Mouse (Mus musculus) CH12.LX (cell line): ENCODE measurements at regions not wholly inside any gene's neighbourhood (a gene's known extent, or its start where the extent isn't known, plus 50 kb on each side); places are given as distances from the start of the nearest gene placed in this dataset.

Source experiments
- DNase-seq: peaks from one replicate; pipeline ENCODE4 v3.0.0-alpha.2; 2013; ENCODE audit errors: extremely low read depth
- H3K27ac ChIP-seq: 2 replicates; pipeline ENCODE4 v1.5.1; 2012; ENCODE audit warnings: low read depth, mild to moderate bottlenecking, control low read depth, moderate library complexity; ENCODE audit not compliant: insufficient read depth
- H3K27me3 ChIP-seq: replicated peaks from 2 replicates; pipeline ENCODE3; 2012; ENCODE audit warnings: inconsistent platforms
- H3K36me3 ChIP-seq, 2 experiments: replicated peaks in 1 of 2; 2 replicates each; pipeline versions ENCODE3 to v1.6.1; 2012; ENCODE audit warnings: inconsistent platforms in 1 of 2, low read length in 1 of 2, mild to moderate bottlenecking in 1 of 2, mixed read lengths in 1 of 2, moderate library complexity in 1 of 2; ENCODE audit not compliant: control insufficient read depth in 1 of 2, insufficient read depth in 1 of 2
- H3K4me1 ChIP-seq, 2 experiments: 2 replicates each; pipeline ENCODE4 v1.6.1; 2012; ENCODE audit warnings: inconsistent platforms in 1 of 2, moderate library complexity in 1 of 2; ENCODE audit not compliant: insufficient read depth in 2 of 2, control insufficient read depth in 1 of 2
- H3K4me2 ChIP-seq: 2 replicates; pipeline ENCODE4 v1.6.1; 2012; ENCODE audit warnings: low read depth, mild to moderate bottlenecking, control low read depth; ENCODE audit not compliant: poor library complexity, insufficient read depth, severe bottlenecking
- H3K4me3 ChIP-seq, 3 experiments: fragments of 150-350 bp in 1 of 3; sonication (generic) in 1 of 3; replicated peaks in 1 of 3; 2 replicates each; pipeline versions ENCODE3 to v1.5.1; 2011 to 2012; ENCODE audit warnings: low read depth in 2 of 3, low read length in 2 of 3, mild to moderate bottlenecking in 2 of 3, moderate library complexity in 2 of 3, control low read depth in 1 of 3, improper control_type of control experiment in 1 of 3, inconsistent platforms in 1 of 3, mixed read lengths in 1 of 3; ENCODE audit not compliant: poor library complexity in 1 of 3
- H3K79me2 ChIP-seq: replicated peaks from 2 replicates; pipeline ENCODE4 v1.6.1; 2012; ENCODE audit warnings: mild to moderate bottlenecking, moderate library complexity; ENCODE audit not compliant: control insufficient read depth, poor library complexity, insufficient read depth, severe bottlenecking; ENCODE audit errors: extremely low read depth
- H3K9ac ChIP-seq: 2 replicates; pipeline ENCODE4 v1.6.1; 2012; ENCODE audit warnings: low read depth, mild to moderate bottlenecking, control low read depth, moderate library complexity; ENCODE audit not compliant: insufficient read depth
- H3K9me3 ChIP-seq: replicated peaks from 2 replicates; pipeline ENCODE3; 2012; ENCODE audit warnings: low read length, inconsistent platforms, mixed read lengths
- CHD2 ChIP-seq: IDR thresholded peaks from 2 replicates; pipeline ENCODE4 v1.6.1; 2011; ENCODE audit warnings: low read length, improper control_type of control experiment
- CTCF ChIP-seq, 2 experiments: IDR thresholded peaks in 1 of 2; conservative IDR thresholded peaks in 1 of 2; 2 replicates each; pipeline ENCODE4 v1.5.1; 2011 to 2012; ENCODE audit warnings: low read depth in 2 of 2, low read length in 2 of 2, improper control_type of control experiment in 1 of 2, inconsistent platforms in 1 of 2, mild to moderate bottlenecking in 1 of 2, moderate library complexity in 1 of 2
- E2F4 ChIP-seq: IDR thresholded peaks from 2 replicates; pipeline ENCODE4 v1.6.1; 2011; ENCODE audit warnings: low read depth, low read length, improper control_type of control experiment; ENCODE audit not compliant: insufficient replicate concordance
- ELF1 ChIP-seq: IDR thresholded peaks from 2 replicates; pipeline ENCODE4 v1.6.1; 2014; ENCODE audit warnings: low read depth, mild to moderate bottlenecking, inconsistent platforms, low read length, improper control_type of control experiment
- EP300 ChIP-seq: IDR thresholded peaks from 2 replicates; pipeline ENCODE4 v1.6.1; 2011; ENCODE audit warnings: low read length, improper control_type of control experiment
- GABPA ChIP-seq: IDR thresholded peaks from 2 replicates; pipeline ENCODE4 v1.6.1; 2012; ENCODE audit warnings: low read depth, low read length, improper control_type of control experiment, inconsistent platforms; ENCODE audit not compliant: insufficient replicate concordance
- HCFC1 ChIP-seq: IDR thresholded peaks from 2 replicates; pipeline ENCODE4 v1.6.1; 2012; ENCODE audit warnings: low read depth, mild to moderate bottlenecking, inconsistent platforms, low read length, improper control_type of control experiment
- IRF4 ChIP-seq: IDR thresholded peaks from 2 replicates; pipeline ENCODE4 v1.6.1; 2014; ENCODE audit warnings: low read depth, mild to moderate bottlenecking, inconsistent platforms, low read length, improper control_type of control experiment
- JUN ChIP-seq: IDR thresholded peaks from 2 replicates; pipeline ENCODE4 v1.6.1; 2011; ENCODE audit warnings: low read depth, mild to moderate bottlenecking, low read length, improper control_type of control experiment, moderate library complexity; ENCODE audit not compliant: insufficient read depth
- JUND ChIP-seq: conservative IDR thresholded peaks from 2 replicates; pipeline ENCODE4 v1.6.1; 2011; ENCODE audit warnings: low read depth, low read length, improper control_type of control experiment
- KAT2A ChIP-seq: IDR thresholded peaks from 2 replicates; pipeline ENCODE4 v1.6.1; 2012; ENCODE audit warnings: low read length, improper control_type of control experiment, inconsistent platforms; ENCODE audit not compliant: insufficient replicate concordance
- MAFK ChIP-seq: IDR thresholded peaks from 2 replicates; pipeline ENCODE4 v1.6.1; 2011; ENCODE audit warnings: low read length, improper control_type of control experiment; ENCODE audit not compliant: insufficient replicate concordance
- MAX ChIP-seq: IDR thresholded peaks from 2 replicates; pipeline ENCODE4 v1.6.1; 2011; ENCODE audit warnings: low read length, improper control_type of control experiment
- PAX5 ChIP-seq: IDR thresholded peaks from 2 replicates; pipeline ENCODE4 v1.6.1; 2012; ENCODE audit warnings: low read length, inconsistent platforms, mixed read lengths
- POLR2A ChIP-seq: IDR thresholded peaks from 2 replicates; pipeline ENCODE4 v1.6.1; 2011; ENCODE audit warnings: low read depth, mild to moderate bottlenecking, improper control_type of control experiment, low read length
- POLR2AphosphoS2 ChIP-seq: IDR thresholded peaks from 2 replicates; pipeline ENCODE4 v1.6.1; 2011; ENCODE audit warnings: low read depth, low read length, improper control_type of control experiment
- RAD21 ChIP-seq: IDR thresholded peaks from 2 replicates; pipeline ENCODE4 v1.6.1; 2011; ENCODE audit warnings: low read depth, mild to moderate bottlenecking, low read length, improper control_type of control experiment, moderate library complexity
- USF1 ChIP-seq: IDR thresholded peaks from 2 replicates; pipeline ENCODE4 v1.6.1; 2014; ENCODE audit warnings: low read depth, mild to moderate bottlenecking, inconsistent platforms, low read length, improper control_type of control experiment
- USF2 ChIP-seq: conservative IDR thresholded peaks from 2 replicates; pipeline ENCODE4 v1.6.1; 2011; ENCODE audit warnings: low read depth, low read length, improper control_type of control experiment
- ZNF384 ChIP-seq: IDR thresholded peaks from 2 replicates; pipeline ENCODE4 v1.6.1; 2012; ENCODE audit warnings: low read depth, low read length, improper control_type of control experiment, inconsistent platforms
- dilution Hi-C: fragments of 300-500 bp; cut with MboI; formaldehyde crosslinking; loops from 2 replicates; pipeline ENCODE4 v1.14.3; 2020; ENCODE audit warnings: low sequenced_read_pairs; ENCODE audit not compliant: extremely low pct_unique_long_range_greater_than_20kb, extremely low pct_ligation_motif_present
- in situ Hi-C: fragments of 300-500 bp; cut with MboI; formaldehyde crosslinking; loops from 3 replicates; pipeline ENCODE4 v1.14.3; 2019; ENCODE audit warnings: low sequenced_read_pairs, low pct_ligation_motif_present, low pct_unique_long_range_greater_than_20kb, mixed read lengths

- no peaks in the 10 kb centered on the region for H3K9me3 ChIP-seq
- H3K4me1 ChIP-seq: no peaks in the 10 kb centered on the region
- H3K9ac ChIP-seq: no peak overlapping the region
- no peak for TF ChIP-seq USF1
- no peak for TF ChIP-seq E2F4
- TF ChIP-seq MAFK: no peak
- no peak for TF ChIP-seq IRF4
- no peak for TF ChIP-seq ZNF384
- no peak for TF ChIP-seq CHD2
- TF ChIP-seq HCFC1: no peak
- no peak for TF ChIP-seq CTCF (conservative IDR thresholded peaks at IDR 0.05 in 1 of 2, IDR thresholded peaks at IDR 0.05 in 1 of 2; ENCODE audit: low read depth in 2 of 2, low read length in 2 of 2)
- no peak for TF ChIP-seq RAD21
- TF ChIP-seq GABPA: no peak
- no peak for TF ChIP-seq PAX5
- TF ChIP-seq MAX: no peak
- TF ChIP-seq POLR2A: no peak
- TF ChIP-seq JUND: no peak
- TF ChIP-seq ELF1: no peak
- dilution Hi-C loops: loop anchor here (25.0 kb wide), 1 partner anchor 98 kb away; no protein-coding TSS in a partner anchor
- DNase-seq: no peak
- no peaks in the 10 kb centered on the region for H3K36me3 ChIP-seq
- no peak overlapping the region for H3K4me2 ChIP-seq
- H3K79me2 ChIP-seq: no peaks in the 10 kb centered on the region
- H3K27ac ChIP-seq: no peak overlapping the region
- no peaks in the 10 kb centered on the region for H3K27me3 ChIP-seq
- no peak overlapping the region for H3K4me3 ChIP-seq
- in situ Hi-C loops: no loop called here
Measured at GRCm38 (mm10) chr17:16089619-16090280, 258.9 kb upstream of the Rgmb start.

GRCm38 (mm10) chr17:16088879-16089618, 258.2 kb upstream of the Rgmb start:
- H3K27ac ChIP-seq: no peak overlapping the region
- no peak overlapping the region for H3K9ac ChIP-seq
- in situ Hi-C loops (no loop called here), dilution Hi-C loops (loop anchor here (25.0 kb wide), 1 partner anchor 98 kb away; no protein-coding TSS in a partner anchor)
- H3K4me2 ChIP-seq: no peak overlapping the region
- H3K4me3 ChIP-seq: no peak overlapping the region
- no peaks in the 10 kb centered on the region for H3K79me2 ChIP-seq
- H3K4me1 ChIP-seq: no peaks in the 10 kb centered on the region
- H3K9me3 ChIP-seq: no peaks in the 10 kb centered on the region
- TF ChIP-seq EP300: no peak
- TF ChIP-seq USF2: no peak
- TF ChIP-seq CHD2: no peak
- no peak for TF ChIP-seq PAX5
- no peak for TF ChIP-seq JUN
- no peak for TF ChIP-seq USF1
- TF ChIP-seq KAT2A: no peak
- no peak for TF ChIP-seq POLR2AphosphoS2
- no peak for DNase-seq
- H3K27me3 ChIP-seq: no peaks in the 10 kb centered on the region
- no peaks in the 10 kb centered on the region for H3K36me3 ChIP-seq
